Mouse (Mus musculus): Measurements from ENCODE around the gene Sfr1.

GRCm38 (mm10) chr19:47689592-47689991 lies 41.9 kb upstream of the Sfr1 start:
- no peak for TF ChIP-seq CTCF (IDR thresholded peaks at IDR 0.05; ENCODE audit: control insufficient read depth, insufficient read depth, low read length)
- TF ChIP-seq POLR2A (IDR thresholded peaks at IDR 0.05; ENCODE audit: borderline replicate concordance, control insufficient read depth, low read depth, low read length) = no peak
